Mouse (Mus musculus): ENCODE results near the gene Capn12.

- no peak for TF ChIP-seq POLR2A (IDR thresholded peaks at IDR 0.05; ENCODE audit: borderline replicate concordance, insufficient read depth, low read length)
- TF ChIP-seq CTCF (IDR thresholded peaks at IDR 0.05; ENCODE audit: borderline replicate concordance, insufficient read depth, low read depth, low read length), result no peak
These were observed 38.6 kb downstream of the Capn12 start for GRCm38 (mm10) chr7:28919815-28920214.
